In genomic region chr17:28000851-28001250, GRCm38 (mm10) we compare ENCODE assay signal across 12 mouse cellular contexts.
A peak's percentile ranks its signal among the peaks of the same experiment; 100 is the strongest.
DNase-seq lines count a peak whose midpoint lies in the region; ATAC-seq and TF ChIP-seq lines count a peak whose summit lies in the region.
"Had no signal": no experiment of that assay in that cellular context is flagged by ENCODE, and none has a peak within 500 bp of the region (broad histone marks: within the 10 kb centered on the region; RNA-seq: fewer than 3 reads in every experiment).

No protein-coding gene starts in this region.

- peak overlapping the region; percentile 37; the same call in 1 of the 2 replicates for H3K27ac ChIP-seq in forebrain, embryonic 12.5 days
- no peak overlapping the region; the same call in 1 of the 2 replicates for H3K27ac ChIP-seq in forebrain, embryonic 14.5 days (ENCODE audit: low read depth, low read length)
- no peak overlapping the region for H3K27ac ChIP-seq in lung, postnatal 0 days (ENCODE audit: low read length)
- peak overlapping the region; percentile 62 for H3K27ac ChIP-seq in limb, embryonic 11.5 days (replicated peaks; ENCODE audit: low read depth, low read length)
- H3K27ac ChIP-seq in kidney, embryonic 14.5 days (ENCODE audit: low read depth, low read length): no peak overlapping the region
- H3K27ac ChIP-seq: kidney, postnatal 0 days had no signal

- TF ChIP-seq CTCF in lung, postnatal 0 days (IDR thresholded peaks at IDR 0.05): no peak

- H3K4me3 ChIP-seq in forebrain, embryonic 12.5 days (replicated peaks): no peak overlapping the region
- H3K4me3 ChIP-seq in forebrain, embryonic 14.5 days (ENCODE audit: low read depth, low read length): no peak overlapping the region
- H3K4me3 ChIP-seq in lung, postnatal 0 days (ENCODE audit: low read depth, low read length): no peak overlapping the region
- no peak overlapping the region for H3K4me3 ChIP-seq in limb, embryonic 11.5 days (ENCODE audit: low read depth, low read length)
- no peak overlapping the region for H3K4me3 ChIP-seq in kidney, embryonic 14.5 days (ENCODE audit: low read length)

- H3K9me3 ChIP-seq in forebrain, embryonic 12.5 days: no peaks in the 10 kb centered on the region
- no peaks in the 10 kb centered on the region for H3K9me3 ChIP-seq in forebrain, embryonic 14.5 days (replicated peaks; ENCODE audit: control insufficient read depth, low read length)
- no peaks in the 10 kb centered on the region for H3K9me3 ChIP-seq in lung, postnatal 0 days (ENCODE audit: low read length)
- no peaks in the 10 kb centered on the region for H3K9me3 ChIP-seq in limb, embryonic 11.5 days (ENCODE audit: control insufficient read depth, low read length)
- no peaks in the 10 kb centered on the region for H3K9me3 ChIP-seq in kidney, embryonic 14.5 days (ENCODE audit: control insufficient read depth, low read length)

- DNase-seq in forebrain, embryonic 14.5 days (ENCODE audit: low spot score): no peak
- no peak for DNase-seq in lung, postnatal 0 days (ENCODE audit: low spot score)
- DNase-seq in lung, adult 18-20 months: no peak
- peak; percentile 72 for DNase-seq in brain, adult 2 months (ENCODE audit: low read depth, low spot score)
- DNase-seq in limb, embryonic 11.5 days (ENCODE audit: low spot score): no peak
- no peak for DNase-seq in ovary, postnatal 14 days (ENCODE audit: low spot score)
- DNase-seq: cerebellum, adult 11-12 months; thymus, postnatal 14 days had no signal

- ATAC-seq in forebrain, embryonic 12.5 days (ENCODE audit: low FRiP score): no peak
- no peak for ATAC-seq in forebrain, embryonic 14.5 days
- ATAC-seq in lung, postnatal 0 days: peak; percentile 75
- no peak for ATAC-seq in limb, embryonic 11.5 days (ENCODE audit: insufficient number of reproducible peaks, low FRiP score, low TSS enrichment, low read depth)
- ATAC-seq in kidney, embryonic 14.5 days (ENCODE audit: low FRiP score, low TSS enrichment): no peak

- H3K36me3 ChIP-seq in forebrain, embryonic 12.5 days (replicated peaks): peaks cover 22% of the 10 kb centered on the region
- peaks cover 26% of the 10 kb centered on the region for H3K36me3 ChIP-seq in forebrain, embryonic 14.5 days (ENCODE audit: control insufficient read depth, insufficient read depth, low read length)
- H3K36me3 ChIP-seq in lung, postnatal 0 days (ENCODE audit: insufficient read depth, low read length): peaks cover 6% of the 10 kb centered on the region; the same call in 1 of the 2 replicates
- peaks cover 4% of the 10 kb centered on the region; the same call in 1 of the 2 replicates for H3K36me3 ChIP-seq in limb, embryonic 11.5 days (ENCODE audit: control insufficient read depth, insufficient read depth, low read length)
- H3K36me3 ChIP-seq in kidney, embryonic 14.5 days (ENCODE audit: control insufficient read depth, insufficient read depth, low read length): peaks cover 6% of the 10 kb centered on the region

- H3K4me1 ChIP-seq in forebrain, embryonic 12.5 days: peaks cover 30% of the 10 kb centered on the region
- peaks cover 5% of the 10 kb centered on the region; the same call in 1 of the 2 replicates for H3K4me1 ChIP-seq in forebrain, embryonic 14.5 days (ENCODE audit: control insufficient read depth, insufficient read depth, low read length)
- H3K4me1 ChIP-seq in lung, postnatal 0 days (ENCODE audit: insufficient read depth, low read depth, low read length): peaks cover 4% of the 10 kb centered on the region
- peaks cover 6% of the 10 kb centered on the region for H3K4me1 ChIP-seq in limb, embryonic 11.5 days (ENCODE audit: control insufficient read depth, insufficient read depth, low read length)
- peaks cover 13% of the 10 kb centered on the region for H3K4me1 ChIP-seq in kidney, embryonic 14.5 days (ENCODE audit: control insufficient read depth, insufficient read depth, low read length)

- WGBS in forebrain, embryonic 12.5 days: 27% methylated on average over 1 of the region's 1 CpGs
- 50% methylated on average over 1 of the region's 1 CpGs for WGBS in forebrain, embryonic 14.5 days
- WGBS in lung, postnatal 0 days: 74% methylated on average over 1 of the region's 1 CpGs
- WGBS in limb, embryonic 11.5 days: 56% methylated on average over 1 of the region's 1 CpGs
- 50% methylated on average over 1 of the region's 1 CpGs for WGBS in kidney, embryonic 14.5 days

- TF ChIP-seq EP300 in lung, postnatal 0 days (IDR thresholded peaks at IDR 0.05): no peak; the same call in 1 of the 2 replicates

- H3K4me2 ChIP-seq in forebrain, embryonic 12.5 days: no peak overlapping the region
- no peak overlapping the region for H3K4me2 ChIP-seq in forebrain, embryonic 14.5 days (ENCODE audit: low read length)
- no peak overlapping the region for H3K4me2 ChIP-seq in lung, postnatal 0 days (replicated peaks; ENCODE audit: low read depth, low read length)
- H3K4me2 ChIP-seq in limb, embryonic 11.5 days (ENCODE audit: low read depth, severe bottlenecking): no peak overlapping the region
- H3K4me2 ChIP-seq in kidney, embryonic 14.5 days (replicated peaks; ENCODE audit: low read depth, low read length): no peak overlapping the region
- H3K4me2 ChIP-seq: midbrain, embryonic 11.5 days had no signal

- no peaks in the 10 kb centered on the region for H3K27me3 ChIP-seq in forebrain, embryonic 12.5 days
- no peaks in the 10 kb centered on the region for H3K27me3 ChIP-seq in forebrain, embryonic 14.5 days (replicated peaks; ENCODE audit: control insufficient read depth, insufficient read depth, low read length)
- H3K27me3 ChIP-seq in lung, postnatal 0 days (replicated peaks; ENCODE audit: insufficient read depth, low read length): no peaks in the 10 kb centered on the region
- no peaks in the 10 kb centered on the region for H3K27me3 ChIP-seq in limb, embryonic 11.5 days (ENCODE audit: control insufficient read depth, insufficient read depth, low read length)
- H3K27me3 ChIP-seq in kidney, embryonic 14.5 days (ENCODE audit: control insufficient read depth, insufficient read depth, low read length): no peaks in the 10 kb centered on the region

- no peak overlapping the region for H3K9ac ChIP-seq in forebrain, embryonic 12.5 days
- no peak overlapping the region for H3K9ac ChIP-seq in forebrain, embryonic 14.5 days (ENCODE audit: low read length)
- no peak overlapping the region for H3K9ac ChIP-seq in lung, postnatal 0 days (replicated peaks; ENCODE audit: low read depth)
- no peak overlapping the region for H3K9ac ChIP-seq in limb, embryonic 11.5 days (ENCODE audit: low read length)
- no peak overlapping the region for H3K9ac ChIP-seq in kidney, embryonic 14.5 days (ENCODE audit: low read depth, low read length)

Comparison
In these comparisons a context has a peak if more than half of its experiments do, and no peak if none do; other contexts are left out.
1. H3K27ac ChIP-seq: peak in forebrain, embryonic 12.5 days (single experiment) and limb, embryonic 11.5 days (single experiment); none in forebrain, embryonic 14.5 days (single experiment), lung, postnatal 0 days (single experiment) and kidney, embryonic 14.5 days (single experiment).